9 mouse cellular contexts compared by ENCODE assay signal in genomic region chr7:127574115-127574514, GRCm38 (mm10). TPM values are rescaled to one million over a fixed set of nuclear protein-coding genes. Genes with fewer than 3 reads are reported as not detected.
A peak's percentile ranks its signal among the peaks of the same experiment; 100 is the strongest.
DNase-seq lines count a peak whose midpoint lies in the region; ATAC-seq lines count a peak whose summit lies in the region.
"Had no signal": no experiment of that assay in that cellular context is flagged by ENCODE, and none has a peak within 500 bp of the region (broad histone marks: within the 10 kb centered on the region; RNA-seq: fewer than 3 reads in every experiment).

No protein-coding gene starts in this region.

- peaks cover 34% of the 10 kb centered on the region for H3K36me3 ChIP-seq in heart, embryonic 10.5 days
- no peaks in the 10 kb centered on the region for H3K36me3 ChIP-seq in forebrain, embryonic 16.5 days (ENCODE audit: control insufficient read depth, insufficient read depth)
- H3K36me3 ChIP-seq in liver, embryonic 16.5 days (ENCODE audit: control insufficient read depth, insufficient read depth) = peaks cover 16% of the 10 kb centered on the region

- no peak for DNase-seq in heart, embryonic 10.5 days (ENCODE audit: low spot score)
- DNase-seq in heart, adult 9 months (ENCODE audit: low spot score in 2 of 2) = no peak
- peak; percentile 36 for DNase-seq in CD4-positive helper T cell, adult 2 months (ENCODE audit: low read depth, low spot score)
- DNase-seq in yolk sac, embryonic 10.5 days (ENCODE audit: low spot score) = no peak
- no peak for DNase-seq in spleen, postnatal 14 days (ENCODE audit: low spot score in 2 of 2)
- no peak for DNase-seq in retina, embryonic 14.5 days (ENCODE audit: low spot score)

- no peaks in the 10 kb centered on the region for H3K27me3 ChIP-seq in heart, embryonic 10.5 days (ENCODE audit: insufficient read depth, poor library complexity, severe bottlenecking)
- no peaks in the 10 kb centered on the region for H3K27me3 ChIP-seq in forebrain, embryonic 16.5 days (replicated peaks; ENCODE audit: control insufficient read depth, insufficient read depth, low read length)
- H3K27me3 ChIP-seq in liver, embryonic 16.5 days (ENCODE audit: control insufficient read depth, insufficient read depth, low read depth, low read length) = no peaks in the 10 kb centered on the region
- H3K27me3 ChIP-seq: Patski had no signal

- peaks cover 19% of the 10 kb centered on the region for H3K4me1 ChIP-seq in heart, embryonic 10.5 days
- H3K4me1 ChIP-seq in forebrain, embryonic 16.5 days (replicated peaks; ENCODE audit: control insufficient read depth, insufficient read depth, low read length) = peaks cover 22% of the 10 kb centered on the region
- peaks cover 17% of the 10 kb centered on the region for H3K4me1 ChIP-seq in liver, embryonic 16.5 days (ENCODE audit: control insufficient read depth, low read depth, low read length)

- no peak for ATAC-seq in forebrain, embryonic 16.5 days
- no peak for ATAC-seq in liver, embryonic 16.5 days (ENCODE audit: low read depth)

- H3K9ac ChIP-seq in forebrain, embryonic 16.5 days (replicated peaks; ENCODE audit: low read depth, low read length) = peak overlapping the region; percentile 73
- peak overlapping the region; percentile 86 for H3K9ac ChIP-seq in liver, embryonic 16.5 days (ENCODE audit: low read depth, low read length)

- peak overlapping the region; percentile 96 for H3K4me3 ChIP-seq in heart, embryonic 10.5 days
- peak overlapping the region; percentile 66 for H3K4me3 ChIP-seq in forebrain, embryonic 16.5 days (replicated peaks; ENCODE audit: low read length)
- peak overlapping the region; percentile 87 for H3K4me3 ChIP-seq in liver, embryonic 16.5 days (ENCODE audit: low read depth, low read length)

- no peaks in the 10 kb centered on the region for H3K9me3 ChIP-seq in heart, embryonic 10.5 days
- no peaks in the 10 kb centered on the region for H3K9me3 ChIP-seq in forebrain, embryonic 16.5 days (ENCODE audit: control insufficient read depth, low read length)
- H3K9me3 ChIP-seq in liver, embryonic 16.5 days (replicated peaks; ENCODE audit: control insufficient read depth, low read length) = no peaks in the 10 kb centered on the region

- H3K27ac ChIP-seq in heart, embryonic 10.5 days = peak overlapping the region; percentile 92
- H3K27ac ChIP-seq in forebrain, embryonic 16.5 days (ENCODE audit: low read length) = no peak overlapping the region
- H3K27ac ChIP-seq in liver, embryonic 16.5 days (ENCODE audit: low read length) = peak overlapping the region; percentile 72

- H3K4me2 ChIP-seq in forebrain, embryonic 16.5 days (ENCODE audit: low read length) = peak overlapping the region; percentile 89
- peak overlapping the region; percentile 96 for H3K4me2 ChIP-seq in liver, embryonic 16.5 days (ENCODE audit: low read depth, low read length)

- 24% methylated on average over 7 of the region's 7 CpGs for WGBS in heart, embryonic 10.5 days
- WGBS in forebrain, embryonic 16.5 days = 17% methylated on average over 7 of the region's 7 CpGs
- 9% methylated on average over 7 of the region's 7 CpGs for WGBS in liver, embryonic 16.5 days (ENCODE audit: insufficient replicate concordance)

RNA-seq across cellular contexts. Expression of gene Phkg2, which starts 1.0 kb away (rescaled TPM):
- polyA plus RNA-seq in heart, embryonic 10.5 days (2016; fragmentation: Nextera tagmentation; extraction: Ambion mirVana) = 44.2 and 46.6 TPM in 2 replicates
- polyA plus RNA-seq in forebrain, embryonic 16.5 days (2015; fragmentation: Nextera tagmentation; extraction: Ambion mirVana) = 65.2 and 65.7 TPM in 2 replicates
- polyA plus RNA-seq in liver, embryonic 16.5 days (2015; fragmentation: Nextera tagmentation; extraction: Ambion mirVana) = 19.7 and 21.1 TPM in 2 replicates

RNA-seq across cellular contexts. Expression of gene Tmem265, which starts 12.9 kb away (rescaled TPM):
- 4.7 and 5.2 TPM in 2 replicates for polyA plus RNA-seq in heart, embryonic 10.5 days (2016; fragmentation: Nextera tagmentation; extraction: Ambion mirVana)
- polyA plus RNA-seq in forebrain, embryonic 16.5 days (2015; fragmentation: Nextera tagmentation; extraction: Ambion mirVana) = 4.0 and 6.2 TPM in 2 replicates
- 2.9 and 4.3 TPM in 2 replicates for polyA plus RNA-seq in liver, embryonic 16.5 days (2015; fragmentation: Nextera tagmentation; extraction: Ambion mirVana)
- polyA plus RNA-seq: Patski had no signal

RNA-seq across cellular contexts. Expression of gene Ccdc189, which starts 14.3 kb away (rescaled TPM):
- polyA plus RNA-seq in heart, embryonic 10.5 days (2016; fragmentation: Nextera tagmentation; extraction: Ambion mirVana) = 9.5 and 10.2 TPM in 2 replicates
- 10.0 and 10.3 TPM in 2 replicates for polyA plus RNA-seq in forebrain, embryonic 16.5 days (2015; fragmentation: Nextera tagmentation; extraction: Ambion mirVana)
- polyA plus RNA-seq in liver, embryonic 16.5 days (2015; fragmentation: Nextera tagmentation; extraction: Ambion mirVana) = 5.9 and 6.5 TPM in 2 replicates

RNA-seq across cellular contexts. Expression of gene Rnf40, which starts 14.5 kb away (rescaled TPM):
- polyA plus RNA-seq in heart, embryonic 10.5 days (2016; fragmentation: Nextera tagmentation; extraction: Ambion mirVana) = 37.5 and 46.3 TPM in 2 replicates
- 54.1 and 62.7 TPM in 2 replicates for polyA plus RNA-seq in forebrain, embryonic 16.5 days (2015; fragmentation: Nextera tagmentation; extraction: Ambion mirVana)
- polyA plus RNA-seq in liver, embryonic 16.5 days (2015; fragmentation: Nextera tagmentation; extraction: Ambion mirVana) = 17.5 and 18.0 TPM in 2 replicates

RNA-seq across cellular contexts. Expression of gene Zfp629, which starts 41.5 kb away (rescaled TPM):
- 13.0 and 13.8 TPM in 2 replicates for polyA plus RNA-seq in heart, embryonic 10.5 days (2016; fragmentation: Nextera tagmentation; extraction: Ambion mirVana)
- 19.4 and 20.4 TPM in 2 replicates for polyA plus RNA-seq in forebrain, embryonic 16.5 days (2015; fragmentation: Nextera tagmentation; extraction: Ambion mirVana)
- 1.4 and 2.1 TPM in 2 replicates for polyA plus RNA-seq in liver, embryonic 16.5 days (2015; fragmentation: Nextera tagmentation; extraction: Ambion mirVana)
